Mouse (Mus musculus) testis, adult 2 months (tissue): Measurements from ENCODE around the gene Kif4.

Experiments
- CTCF ChIP-seq: fragments of 200-500 bp; IDR thresholded peaks from 2 replicates; pipeline ENCODE4 v1.5.1; 2012; ENCODE audit warnings: low read depth, mild to moderate bottlenecking, inconsistent platforms, low read length, moderate library complexity; ENCODE audit not compliant: control insufficient read depth, insufficient read depth, insufficient replicate concordance
- POLR2A ChIP-seq: fragments of 200-500 bp; IDR thresholded peaks from 2 replicates; pipeline ENCODE4 v1.6.1; 2012; ENCODE audit warnings: low read depth, mild to moderate bottlenecking, inconsistent platforms, low read length, moderate library complexity; ENCODE audit not compliant: control insufficient read depth

DNA sequence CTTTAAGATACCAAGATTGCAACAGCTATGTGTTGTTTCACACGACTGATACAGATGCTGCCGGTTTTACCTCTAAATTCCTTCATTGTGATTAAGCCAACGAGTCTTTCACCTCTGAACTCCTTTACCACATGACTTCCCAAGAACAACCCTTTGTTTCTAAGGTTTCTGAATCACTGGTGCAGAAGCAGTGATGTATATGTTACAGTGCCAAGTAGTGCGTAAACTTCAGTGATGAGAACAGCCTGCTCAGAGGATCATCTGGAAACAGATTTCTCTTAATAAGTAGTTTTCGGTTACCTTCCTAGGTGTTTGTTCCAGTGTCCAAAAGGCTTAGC lies 62.5 kb downstream of the Kif4 start:
- TF ChIP-seq CTCF (no peak), POLR2A (no peak)
